Mouse (Mus musculus): ENCODE data around the gene Rsrp1.

- TF ChIP-seq POLR2A (IDR thresholded peaks at IDR 0.05; ENCODE audit: extremely low read depth, insufficient read depth, low read length) (no peak), CTCF (IDR thresholded peaks at IDR 0.05; ENCODE audit: low read depth, low read length) (no peak)
Measured at GRCm38 (mm10) chr4:134955196-134955595, 31.8 kb downstream of the Rsrp1 start.
